Mouse (Mus musculus): ENCODE measurements around the gene Lrrc1.

GRCm38 (mm10) chr9:77528379-77529041 is 16.2 kb downstream of the Lrrc1 start:
- TF ChIP-seq CTCF (IDR thresholded peaks at IDR 0.05 in 2 of 3, conservative IDR thresholded peaks at IDR 0.05 in 1 of 3; ENCODE audit: control insufficient read depth in 1 of 3, insufficient read depth in 1 of 3, low read depth in 2 of 3, low read length in 3 of 3, poor library complexity in 1 of 3, severe bottlenecking in 1 of 3) (no peak), EP300 (IDR thresholded peaks at IDR 0.05; ENCODE audit: low read depth in 1 of 2, low read length in 2 of 2) (0 out of 4 replicates have a peak, but pooled peaks of 1 of the 2 experiments have one; percentile 12), TBP (IDR thresholded peaks at IDR 0.05; ENCODE audit: low read depth, low read length) (no peak), ETS1 (IDR thresholded peaks at IDR 0.05; ENCODE audit: low read depth, low read length) (0 out of 2 replicates have a peak, but pooled peaks have one; percentile 35)

Data from MEL (cell line).